Mouse (Mus musculus): Measurements from ENCODE around the gene Adsl.

The Adsl gene

GRCm38 (mm10) chr15:80941468-80942040, 6.7 kb upstream of the Adsl start:
- no peak for DNase-seq (ENCODE audit: low read depth, low spot score)

- DNase-seq (ENCODE audit: low read depth, low spot score), result peak; percentile 65
Observed at GRCm38 (mm10) chr15:80945851-80946250, 2.4 kb upstream of the Adsl start.

- DNase-seq (ENCODE audit: low read depth, low spot score), result no peak
Observed at GRCm38 (mm10) chr15:80949431-80949830, 1.1 kb downstream of the Adsl start.

GRCm38 (mm10) chr15:80950055-80950454, 1.8 kb downstream of the Adsl start:
- DNase-seq (ENCODE audit: low read depth, low spot score), result no peak

- DNase-seq (ENCODE audit: low read depth, low spot score), result no peak
Observed at GRCm38 (mm10) chr15:80953971-80954370, 5.7 kb downstream of the Adsl start.

GRCm38 (mm10) chr15:80954861-80955260, 6.6 kb downstream of the Adsl start:
- DNase-seq (ENCODE audit: low read depth, low spot score), result peak; percentile 43

GRCm38 (mm10) chr15:80955836-80956438, 7.6 kb downstream of the Adsl start:
- no peak for DNase-seq (ENCODE audit: low read depth, low spot score)

GRCm38 (mm10) chr15:80969371-80969770, 21.1 kb downstream of the Adsl start:
- no peak for DNase-seq (ENCODE audit: low read depth, low spot score)

GRCm38 (mm10) chr15:80974311-80974710, 26.0 kb downstream of the Adsl start:
- no peak for DNase-seq (ENCODE audit: low read depth, low spot score)

GRCm38 (mm10) chr15:80975666-80976065, 27.4 kb downstream of the Adsl start:
- DNase-seq (ENCODE audit: low read depth, low spot score), result no peak

GRCm38 (mm10) chr15:80977620-80978334, 29.5 kb downstream of the Adsl start, which contains the start of gene Sgsm3:
Gene Sgsm3, plus strand, starts transcription at chr15:80977765.
- DNase-seq (ENCODE audit: low read depth, low spot score), result peak; percentile 91

GRCm38 (mm10) chr15:80979611-80980010, 31.3 kb downstream of the Adsl start:
- no peak for DNase-seq (ENCODE audit: low read depth, low spot score)

- DNase-seq (ENCODE audit: low read depth, low spot score), result no peak
Observed at GRCm38 (mm10) chr15:80981176-80981575, 32.9 kb downstream of the Adsl start.

- no peak for DNase-seq (ENCODE audit: low read depth, low spot score)
Observed at GRCm38 (mm10) chr15:80983264-80983663, 35.0 kb downstream of the Adsl start.

GRCm38 (mm10) chr15:80988331-80988730, 40.0 kb downstream of the Adsl start:
- DNase-seq (ENCODE audit: low read depth, low spot score), result no peak

GRCm38 (mm10) chr15:80989712-80990111, 41.4 kb downstream of the Adsl start:
- no peak for DNase-seq (ENCODE audit: low read depth, low spot score)

- DNase-seq (ENCODE audit: low read depth, low spot score), result no peak
Observed at GRCm38 (mm10) chr15:80994959-80995358, 46.7 kb downstream of the Adsl start.

- DNase-seq (ENCODE audit: low read depth, low spot score), result no peak
Observed at GRCm38 (mm10) chr15:80996090-80996835, 48.0 kb downstream of the Adsl start.

- no peak for DNase-seq (ENCODE audit: low read depth, low spot score)
Observed at GRCm38 (mm10) chr15:80997077-80997476, 48.8 kb downstream of the Adsl start.

- DNase-seq (ENCODE audit: low read depth, low spot score), result no peak
Observed at GRCm38 (mm10) chr15:81000419-81001138, 52.3 kb downstream of the Adsl start.

GRCm38 (mm10) chr15:81006127-81006735, 57.9 kb downstream of the Adsl start:
- no peak for DNase-seq (ENCODE audit: low read depth, low spot score)
